Mouse (Mus musculus) effector memory CD4-positive, alpha-beta T cell, adult 7 months (primary cell): ENCODE data around the gene Slc6a9. TPM values are rescaled to one million over a fixed set of nuclear protein-coding genes. Genes with fewer than 3 reads are reported as not detected.

Experiments
- polyA plus RNA-seq: library from polyadenylated mRNA; unstranded; fragments of 100-300 nt; shearing (Covaris generic); gene quantifications from one replicate; pipeline ENCODE4 v1.2.1, GENCODE M21; 2017

The Slc6a9 gene
- 0.87 TPM for polyA plus RNA-seq

GRCm38 (mm10) chr4:117834457-117834844 is at the start of gene Slc6a9:
TSS of gene Slc6a9 (plus strand) at chr4:117834506.

GRCm38 (mm10) chr4:117872471-117872886 is 38.2 kb downstream of the Slc6a9 start, which contains the start of gene Ccdc24:
TSS of gene Ccdc24 (minus strand) at chr4:117872557.

GRCm38 (mm10) chr4:117882701-117883691 is 48.7 kb downstream of the Slc6a9 start, which contains the start of gene B4galt2:
TSS of gene B4galt2 (minus strand) at chr4:117883487.

GRCm38 (mm10) chr4:117887133-117887532 is 52.8 kb downstream of the Slc6a9 start, which contains the start of gene Atp6v0b:
TSS of gene Atp6v0b (minus strand) at chr4:117887333.

GRCm38 (mm10) chr4:117891738-117892161 is 57.4 kb downstream of the Slc6a9 start, which contains the start of gene Dph2:
TSS of gene Dph2 (minus strand) at chr4:117892032.

DNA sequence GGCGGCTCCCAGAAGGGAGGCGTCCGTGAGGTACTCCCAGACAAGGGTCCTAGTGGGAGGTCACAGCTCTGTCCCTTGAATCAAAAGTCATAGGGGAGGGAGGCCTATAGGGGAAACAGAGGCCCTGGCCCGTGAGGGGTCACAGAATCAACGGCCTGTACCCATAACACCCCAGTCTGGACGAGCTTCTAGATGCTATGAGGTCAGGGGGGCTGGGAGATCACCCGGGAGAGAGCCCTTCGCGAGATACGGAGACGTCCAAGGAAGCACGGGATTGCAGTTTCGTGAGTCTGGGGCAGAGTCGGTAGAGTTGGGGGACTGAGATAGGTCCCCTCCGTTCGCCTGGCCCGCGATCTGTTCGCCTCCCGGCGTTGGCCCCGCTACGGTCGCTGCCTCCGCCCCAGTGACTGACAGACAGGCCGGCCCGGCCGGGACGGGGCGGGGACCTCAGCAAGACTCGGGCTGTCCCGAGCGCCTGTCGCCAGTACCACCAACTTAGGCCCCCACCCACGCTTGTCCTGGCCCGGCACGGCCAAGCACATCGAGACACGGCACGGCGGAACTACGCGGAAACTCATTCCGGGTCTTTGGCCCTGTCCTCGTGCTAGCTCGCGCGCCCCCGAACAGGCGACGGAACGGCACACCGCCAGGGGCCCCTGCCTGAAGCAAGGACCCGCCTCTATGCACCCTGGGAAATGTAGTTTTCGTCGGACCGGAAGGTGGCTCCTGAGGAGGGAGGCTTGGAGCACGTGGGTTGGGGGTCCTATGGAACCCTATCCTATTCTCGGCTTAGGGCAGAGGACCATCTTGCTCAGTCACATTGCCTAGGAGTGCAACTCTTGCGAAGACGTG is 80.5 kb downstream of the Slc6a9 start, which contains the start of gene Ipo13:
TSS of gene Ipo13 (minus strand) at position 409 of the 852 bp plus-strand sequence.

Other genes starting within 250 kb of the Slc6a9 start
- 24.5 TPM for gene Dmap1, start 152.2 kb upstream of the Slc6a9 start, polyA plus RNA-seq
- gene Gm12845, start 110.1 kb upstream of the Slc6a9 start, polyA plus RNA-seq, result not detected
- gene Klf17, start 68.9 kb upstream of the Slc6a9 start, polyA plus RNA-seq, result 0.16 TPM
- not detected for gene Ccdc24, start 38.1 kb downstream of the Slc6a9 start, polyA plus RNA-seq
- gene B4galt2, start 49.0 kb downstream of the Slc6a9 start, polyA plus RNA-seq, result not detected
- gene Atp6v0b, start 52.8 kb downstream of the Slc6a9 start, polyA plus RNA-seq, result 186 TPM
- gene Dph2, start 57.5 kb downstream of the Slc6a9 start, polyA plus RNA-seq, result 15.7 TPM
- 25.4 TPM for gene Ipo13, start 80.5 kb downstream of the Slc6a9 start, polyA plus RNA-seq
- gene Artn, start 95.3 kb downstream of the Slc6a9 start, polyA plus RNA-seq, result not detected